Mouse (Mus musculus) small intestine, adult 2 months (tissue): ENCODE data around the gene Ptprd.

Experiments
- CTCF ChIP-seq: fragments of 200-500 bp; IDR thresholded peaks from 2 replicates; pipeline ENCODE4 v1.5.1; 2012; ENCODE audit warnings: low read depth, mild to moderate bottlenecking, control low read depth, inconsistent platforms, low read length, moderate library complexity, mixed read lengths; ENCODE audit not compliant: insufficient replicate concordance, insufficient read length; ENCODE audit errors: extremely low read depth
- POLR2A ChIP-seq: fragments of 200-500 bp; IDR thresholded peaks from 2 replicates; pipeline ENCODE4 v1.6.1; 2012; ENCODE audit warnings: low read depth, mild to moderate bottlenecking, control low read depth, inconsistent platforms, low read length, moderate library complexity

DNA sequence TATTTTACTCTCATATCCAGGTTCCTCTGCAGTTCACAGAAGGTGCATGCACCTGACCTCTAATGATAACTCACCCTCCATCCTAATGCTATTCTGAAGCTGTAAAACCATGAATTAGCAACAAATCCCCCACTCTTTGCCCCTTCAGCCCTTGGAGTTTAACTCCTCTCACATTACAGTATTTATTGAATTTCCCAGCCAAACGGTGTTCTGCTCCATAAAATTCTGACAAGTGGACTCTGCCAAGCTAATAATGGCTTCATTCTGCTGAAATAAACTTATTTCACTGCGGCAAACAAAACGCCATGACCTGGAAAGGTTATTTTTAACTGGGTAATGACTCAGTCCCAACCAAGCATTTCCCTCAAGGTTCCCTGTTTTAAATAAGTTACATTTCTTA is 1842.7 kb downstream of the Ptprd start:
- TF ChIP-seq CTCF (no peak), POLR2A (no peak)
